Mouse (Mus musculus) stomach, adult 2 months (tissue): ENCODE results near the gene Lsm4. TPM values are rescaled to one million over a fixed set of nuclear protein-coding genes. Genes with fewer than 3 reads are reported as not detected.

Experiments used
- polyA plus RNA-seq: library from polyadenylated mRNA; depleted of rRNA; stranded (reverse); fragments of >200 nt; gene quantifications from 2 replicates; pipeline ENCODE4 v1.2.3, GENCODE M21; 2012; rRNA removed

The Lsm4 gene
- polyA plus RNA-seq = 43.4 and 55.5 TPM in 2 replicates

DNA sequence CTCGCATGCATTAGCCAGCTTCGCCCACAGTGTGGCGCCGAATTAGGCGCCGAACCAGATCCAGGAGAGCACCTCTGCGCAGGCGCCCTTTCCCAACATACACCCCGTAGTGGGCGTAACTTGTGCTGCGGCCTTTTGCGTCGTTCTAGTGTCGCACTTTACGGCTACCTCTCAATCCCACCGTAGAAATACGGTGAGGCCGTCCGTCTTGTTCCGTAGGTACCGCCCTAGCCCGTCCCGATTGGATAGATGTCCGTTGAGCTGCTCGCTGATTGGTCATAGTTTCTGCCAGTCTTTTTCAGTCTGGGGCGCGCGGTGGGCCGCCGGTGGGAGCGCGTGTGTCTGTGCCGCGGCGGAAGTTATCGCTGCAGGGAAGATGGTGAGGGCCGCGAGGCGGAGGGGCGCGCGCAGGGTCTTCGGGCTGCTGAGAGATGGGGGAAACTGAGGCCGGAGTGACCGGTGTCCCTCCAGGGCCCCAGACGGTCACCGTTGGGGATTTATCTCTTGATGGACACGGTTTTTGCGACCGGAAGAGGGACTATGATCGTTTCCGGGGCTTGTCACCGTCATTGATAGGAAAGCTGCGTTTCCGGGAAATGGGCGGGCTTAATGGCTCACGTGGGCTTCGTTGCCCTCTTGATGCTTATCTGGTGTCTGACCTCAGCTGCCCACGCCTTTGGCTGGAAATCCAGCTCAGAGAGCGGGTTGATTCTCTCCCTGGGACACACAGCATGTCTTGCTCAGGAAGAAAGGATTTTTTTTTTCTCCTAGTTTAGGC is at the start of gene Lsm4:
Gene Lsm4 (plus strand): TSS at position 170 of the 778 bp plus-strand sequence.

DNA sequence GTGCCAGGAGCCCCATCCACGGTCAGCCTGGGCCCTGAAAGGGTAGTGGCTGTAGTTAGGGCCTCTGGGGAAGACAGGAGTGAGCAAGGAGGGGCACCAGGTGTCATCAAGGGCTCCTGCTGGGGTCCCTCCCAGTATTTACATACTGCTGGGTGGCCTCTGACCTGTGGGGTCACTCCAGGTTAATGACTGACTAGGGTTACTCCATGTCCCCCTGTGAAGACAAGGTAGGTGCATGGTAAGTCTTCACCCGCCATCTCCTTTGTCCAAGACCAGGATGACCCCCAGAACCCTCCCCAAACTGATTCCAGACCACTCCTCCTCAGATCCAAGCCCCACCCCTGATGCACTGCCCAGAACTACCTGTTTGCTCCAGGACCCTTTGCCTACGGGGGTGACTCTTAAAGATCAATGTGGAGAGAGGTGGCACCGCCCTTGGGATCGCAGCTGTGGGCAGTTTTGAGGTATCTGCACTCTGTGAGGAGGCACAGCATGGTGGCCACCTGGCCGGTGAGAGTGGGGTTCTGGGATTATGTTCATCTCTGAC is 40.6 kb upstream of the Lsm4 start, which contains the start of gene Gdf15:
Gene Gdf15 (minus strand): TSS at position 111 of the 547 bp plus-strand sequence.

DNA sequence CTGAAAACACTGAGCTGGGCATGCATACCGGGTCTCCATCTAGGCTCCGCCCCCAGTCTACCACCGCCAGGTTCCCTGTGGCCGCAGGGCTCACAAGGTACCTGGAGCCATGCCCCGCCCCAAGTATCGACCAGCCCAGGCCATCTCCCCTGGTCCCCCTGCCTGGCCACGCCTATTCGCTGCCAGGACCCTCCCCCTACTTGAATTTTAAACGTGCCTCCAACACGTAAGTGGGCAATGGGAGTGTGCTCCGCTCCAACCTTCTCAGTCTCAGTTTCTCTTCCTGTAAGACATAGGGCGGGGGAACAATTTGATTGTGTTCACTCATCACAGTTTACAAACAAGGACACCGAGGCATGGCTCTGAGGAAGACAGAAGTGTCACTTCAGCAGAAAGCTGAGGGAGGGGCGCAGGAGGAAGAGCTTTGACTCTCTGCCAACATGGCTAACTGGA is 12.7 kb upstream of the Lsm4 start, which contains the start of gene Pgpep1:
Gene Pgpep1 (minus strand): TSS at position 116 of the 453 bp plus-strand sequence.

DNA sequence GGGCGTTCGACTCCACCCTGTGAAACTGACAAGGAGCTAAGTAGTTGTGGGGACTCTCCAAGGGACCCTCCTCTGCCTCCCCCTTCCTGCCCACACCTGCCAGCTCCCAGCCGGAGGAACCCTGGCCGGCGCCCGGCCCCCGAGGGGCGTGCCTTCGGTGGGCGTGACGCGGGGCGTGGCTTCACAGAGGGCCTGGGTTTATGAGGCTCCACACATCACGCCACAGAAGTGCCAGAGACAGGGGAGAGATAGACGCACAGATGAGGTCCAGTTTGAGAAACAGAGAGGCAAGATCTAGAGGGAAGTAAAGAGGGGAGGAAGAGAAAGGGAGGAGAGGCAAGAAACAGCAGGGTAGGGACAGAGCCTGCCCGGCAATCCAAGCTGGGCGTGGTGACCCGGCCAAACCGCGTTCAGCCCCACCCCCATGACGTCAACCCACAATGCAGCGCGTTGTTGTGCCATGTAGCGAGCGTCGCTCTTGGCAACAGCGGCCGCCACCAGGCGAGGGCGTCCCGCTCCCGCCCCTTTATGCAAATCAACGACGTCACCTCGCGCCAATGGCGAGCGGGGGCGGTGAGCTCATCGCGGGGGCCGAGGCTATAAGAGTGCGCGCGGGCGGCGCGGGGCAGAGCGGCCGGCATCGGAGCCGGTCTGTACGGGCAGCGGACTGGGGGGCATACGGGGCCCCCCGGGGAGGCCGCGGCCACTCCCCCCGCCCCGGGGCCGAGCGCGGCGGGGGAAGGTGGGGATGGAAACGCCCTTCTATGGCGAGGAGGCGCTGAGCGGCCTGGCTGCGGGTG is 25.5 kb downstream of the Lsm4 start, which contains the start of gene Jund:
Gene Jund (plus strand): TSS at position 640 of the 800 bp plus-strand sequence.

DNA sequence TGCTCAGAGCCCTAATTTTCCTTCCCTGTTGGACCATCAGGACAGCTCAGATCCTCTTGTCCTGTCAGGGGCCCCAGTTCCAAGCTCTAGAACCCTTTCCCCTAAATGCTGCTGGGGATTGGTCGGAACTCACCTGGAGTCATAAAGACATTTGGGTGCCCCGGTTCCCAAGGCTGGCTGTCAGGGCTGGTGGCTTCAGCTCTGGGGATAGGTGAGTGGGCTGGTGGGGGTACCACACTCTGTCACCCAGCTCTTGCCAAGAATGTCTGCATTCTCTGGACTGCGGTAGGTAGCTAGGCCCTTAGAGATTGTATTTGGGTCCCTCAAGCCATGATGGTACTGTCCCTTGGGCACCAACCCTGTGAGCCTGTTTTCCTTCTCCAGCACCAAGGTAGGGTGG is 30.2 kb downstream of the Lsm4 start, which contains the start of gene Iqcn:
Gene Iqcn (plus strand): TSS at position 171 of the 400 bp plus-strand sequence.

DNA sequence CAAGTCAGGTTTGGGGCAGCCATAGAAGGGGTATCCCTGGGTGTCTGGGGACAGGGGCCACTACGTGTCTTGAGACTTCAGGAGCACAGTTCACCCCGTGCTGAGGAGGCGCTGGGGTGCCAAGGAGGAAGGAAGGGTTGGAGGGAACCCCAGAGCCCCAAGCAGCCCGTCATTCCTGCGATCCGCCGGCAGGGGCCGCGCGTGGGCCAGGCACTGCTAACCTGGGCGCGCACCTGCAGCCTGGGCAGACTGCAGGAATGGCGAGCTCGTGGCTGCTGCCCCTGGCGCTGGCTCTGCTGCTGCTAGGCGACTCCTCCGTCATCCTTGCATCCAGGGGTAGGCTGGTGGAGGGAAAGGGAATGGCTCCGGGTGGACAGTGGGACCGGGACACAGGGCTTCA is 45.2 kb downstream of the Lsm4 start, which contains the start of gene Gm3336:
Gene Gm3336 (plus strand): TSS at position 247 of the 400 bp plus-strand sequence.

DNA sequence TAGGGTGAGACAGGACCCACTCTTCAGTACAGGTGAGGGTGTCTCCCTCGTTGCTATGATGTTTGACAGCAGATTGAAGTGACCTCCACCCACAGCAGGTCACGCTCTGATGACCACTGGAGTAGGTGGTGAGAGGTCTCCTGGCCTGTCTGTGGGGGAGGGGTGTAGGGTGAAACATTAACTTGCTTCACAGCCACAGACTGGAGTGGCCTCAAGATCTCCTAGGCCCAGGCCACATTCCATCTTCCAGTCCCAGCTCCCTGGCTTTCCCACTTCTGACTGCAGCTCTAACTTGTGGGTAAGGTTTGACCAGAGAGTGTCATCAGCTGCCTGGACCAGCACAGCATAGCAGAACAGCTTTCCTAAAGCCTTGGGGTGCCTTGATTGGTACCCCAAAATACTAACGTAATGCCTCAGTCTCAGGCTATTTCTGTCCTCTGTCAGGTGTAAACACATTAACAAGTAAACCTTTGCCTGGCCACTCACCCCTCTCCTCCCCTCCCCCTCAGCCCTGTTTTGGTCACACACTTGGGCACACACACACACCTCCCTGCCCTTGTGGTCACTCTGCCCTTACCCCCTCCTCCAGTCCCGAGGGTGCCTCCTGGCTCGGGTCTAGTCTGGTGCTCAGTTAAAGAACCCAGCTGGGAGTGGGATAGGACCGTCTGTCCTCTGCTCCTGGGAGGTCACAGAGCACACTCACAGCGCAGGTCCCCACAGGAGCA is 50.6 kb downstream of the Lsm4 start, which contains the start of gene Pde4c:
Gene Pde4c (plus strand): TSS at position 235 of the 725 bp plus-strand sequence.

Other genes starting within 250 kb of the Lsm4 start
- gene Crtc1, start 233.7 kb upstream of the Lsm4 start, polyA plus RNA-seq = 9.5 and 10.2 TPM in 2 replicates
- 20.8 and 22.8 TPM in 2 replicates for gene Klhl26, start 196.3 kb upstream of the Lsm4 start, polyA plus RNA-seq
- gene Tmem59l, start 185.9 kb upstream of the Lsm4 start, polyA plus RNA-seq = 1.1 and 2.1 TPM in 2 replicates
- 3.8 and 8.9 TPM in 2 replicates for gene Crlf1, start 180.1 kb upstream of the Lsm4 start, polyA plus RNA-seq
- 97.6 and 155 TPM in 2 replicates for gene Rex1bd, start 166.5 kb upstream of the Lsm4 start, polyA plus RNA-seq
- gene Uba52, start 162.4 kb upstream of the Lsm4 start, polyA plus RNA-seq = 632 and 635 TPM in 2 replicates
- 182 and 242 TPM in 2 replicates for gene Fkbp8, start 145.5 kb upstream of the Lsm4 start, polyA plus RNA-seq
- 39.8 and 46.2 TPM in 2 replicates for gene Kxd1, start 145.3 kb upstream of the Lsm4 start, polyA plus RNA-seq
- 18.0 and 18.3 TPM in 2 replicates for gene Ell, start 133.8 kb upstream of the Lsm4 start, polyA plus RNA-seq
- 48.7 and 85.8 TPM in 2 replicates for gene Isyna1, start 78.9 kb upstream of the Lsm4 start, polyA plus RNA-seq
- 157 and 297 TPM in 2 replicates for gene Ssbp4, start 64.4 kb upstream of the Lsm4 start, polyA plus RNA-seq
- gene Lrrc25, start 57.1 kb upstream of the Lsm4 start, polyA plus RNA-seq = 2.1 and 5.5 TPM in 2 replicates
- 1.5 and 4.3 TPM in 2 replicates for gene Gdf15, start 40.8 kb upstream of the Lsm4 start, polyA plus RNA-seq
- gene Pgpep1, start 12.9 kb upstream of the Lsm4 start, polyA plus RNA-seq = 6.0 and 8.1 TPM in 2 replicates
- gene Jund, start 25.7 kb downstream of the Lsm4 start, polyA plus RNA-seq = 305 and 826 TPM in 2 replicates
- gene Iqcn, start 30.2 kb downstream of the Lsm4 start, polyA plus RNA-seq = 0.01 and 0.06 TPM in 2 replicates
- gene Gm3336, start 45.3 kb downstream of the Lsm4 start, polyA plus RNA-seq = 78.8 and 98.8 TPM in 2 replicates
- 4.4 and 8.1 TPM in 2 replicates for gene Pde4c, start 50.5 kb downstream of the Lsm4 start, polyA plus RNA-seq
- gene Rab3a, start 81.4 kb downstream of the Lsm4 start, polyA plus RNA-seq = 26.6 and 31.2 TPM in 2 replicates
- 90.0 and 283 TPM in 2 replicates for gene Mpv17l2, start 87.7 kb downstream of the Lsm4 start, polyA plus RNA-seq
- gene Pik3r2, start 103.5 kb downstream of the Lsm4 start, polyA plus RNA-seq = 152 and 224 TPM in 2 replicates
- gene Mast3, start 131.8 kb downstream of the Lsm4 start, polyA plus RNA-seq = 40.6 and 40.8 TPM in 2 replicates
- gene Il12rb1, start 135.2 kb downstream of the Lsm4 start, polyA plus RNA-seq = 0.27 and 0.49 TPM in 2 replicates
- 34.5 and 41.1 TPM in 2 replicates for gene Arrdc2, start 166.5 kb downstream of the Lsm4 start, polyA plus RNA-seq
- gene Kcnn1, start 190.0 kb downstream of the Lsm4 start, polyA plus RNA-seq = 2.6 and 3.1 TPM in 2 replicates
- gene Ccdc124, start 200.7 kb downstream of the Lsm4 start, polyA plus RNA-seq = 38.7 and 55.7 TPM in 2 replicates
- 165 and 247 TPM in 2 replicates for gene Slc5a5, start 219.5 kb downstream of the Lsm4 start, polyA plus RNA-seq
- gene Rpl18a, start 224.2 kb downstream of the Lsm4 start, polyA plus RNA-seq = 3,410 and 3,519 TPM in 2 replicates
- gene Map1s, start 232.7 kb downstream of the Lsm4 start, polyA plus RNA-seq = 19.5 and 26.4 TPM in 2 replicates